Mouse (Mus musculus): Measurements from ENCODE around the gene Ica1. TPM values are rescaled to one million over a fixed set of nuclear protein-coding genes. Genes with fewer than 3 reads are reported as not detected.

The Ica1 gene
- polyA plus RNA-seq, 1 experiment from 2014 or later: 44.0 TPM

DNA sequence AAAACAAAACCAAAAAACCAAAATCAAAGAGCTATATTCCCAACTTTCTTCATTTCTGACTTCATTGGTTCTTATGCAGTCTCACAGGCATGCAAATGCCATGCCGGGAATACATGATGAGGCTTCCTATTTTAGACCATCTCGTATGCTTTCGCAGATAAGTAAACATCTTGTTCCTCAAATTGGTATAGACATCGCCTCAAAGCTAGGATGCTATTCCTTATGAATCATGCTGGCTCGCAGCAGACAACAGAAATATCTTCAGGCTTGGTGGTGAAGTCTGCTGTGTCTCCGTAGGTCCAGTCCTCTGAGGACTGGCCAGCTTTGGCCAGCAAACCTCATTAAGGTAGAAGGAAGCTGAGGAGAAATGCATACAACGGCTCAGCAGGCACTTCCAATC, 60.3 kb downstream of the Ica1 start:
- Histone ChIP-seq H3K36me3 (ENCODE audit: control insufficient read depth, insufficient read depth, low read length) (no peaks in the 10 kb centered on the region), H3K27ac (ENCODE audit: low read depth, low read length) (no peak overlapping the region), H3K4me2 (ENCODE audit: low read length) (no peak overlapping the region), H3K4me3 (ENCODE audit: low read depth, low read length) (no peak overlapping the region), H3K9ac (ENCODE audit: low read length) (no peak overlapping the region), H3K4me1 (ENCODE audit: control insufficient read depth, insufficient read depth, low read length) (no peaks in the 10 kb centered on the region), H3K27me3 (replicated peaks; ENCODE audit: control insufficient read depth, insufficient read depth, low read length) (no peaks in the 10 kb centered on the region), H3K9me3 (replicated peaks; ENCODE audit: control insufficient read depth, low read length) (no peaks in the 10 kb centered on the region)
- 91% methylated on average over 7 of the region's 7 CpGs for WGBS
- no peak for DNase-seq (ENCODE audit: low spot score)
- no peak for ATAC-seq

- Histone ChIP-seq H3K4me1 (ENCODE audit: control insufficient read depth, insufficient read depth, low read length) (no peaks in the 10 kb centered on the region), H3K4me2 (ENCODE audit: low read length) (no peak overlapping the region), H3K36me3 (ENCODE audit: control insufficient read depth, insufficient read depth, low read length) (no peaks in the 10 kb centered on the region), H3K4me3 (ENCODE audit: low read depth, low read length) (no peak overlapping the region), H3K27ac (ENCODE audit: low read depth, low read length) (no peak overlapping the region), H3K27me3 (replicated peaks; ENCODE audit: control insufficient read depth, insufficient read depth, low read length) (no peaks in the 10 kb centered on the region), H3K9me3 (replicated peaks; ENCODE audit: control insufficient read depth, low read length) (no peaks in the 10 kb centered on the region), H3K9ac (ENCODE audit: low read length) (no peak overlapping the region)
- ATAC-seq (no peak), DNase-seq (ENCODE audit: low spot score) (no peak)
- WGBS: 93% methylated on average over 2 of the region's 2 CpGs
Observed at GRCm38 (mm10) chr6:8716539-8716938, 61.7 kb downstream of the Ica1 start.

GRCm38 (mm10) chr6:8711246-8711645, 67.0 kb downstream of the Ica1 start:
- H3K9ac ChIP-seq (ENCODE audit: low read length): no peak overlapping the region
- no peaks in the 10 kb centered on the region for H3K36me3 ChIP-seq (ENCODE audit: control insufficient read depth, insufficient read depth, low read length)
- H3K4me3 ChIP-seq (ENCODE audit: low read depth, low read length): no peak overlapping the region
- WGBS: 88% methylated on average over 5 of the region's 5 CpGs
- no peaks in the 10 kb centered on the region for H3K27me3 ChIP-seq (replicated peaks; ENCODE audit: control insufficient read depth, insufficient read depth, low read length)
- DNase-seq (ENCODE audit: low spot score): no peak
- no peak overlapping the region for H3K27ac ChIP-seq (ENCODE audit: low read depth, low read length)
- ATAC-seq: no peak
- H3K4me1 ChIP-seq (ENCODE audit: control insufficient read depth, insufficient read depth, low read length): no peaks in the 10 kb centered on the region
- no peak overlapping the region for H3K4me2 ChIP-seq (ENCODE audit: low read length)
- no peaks in the 10 kb centered on the region for H3K9me3 ChIP-seq (replicated peaks; ENCODE audit: control insufficient read depth, low read length)

- H3K4me2 ChIP-seq (ENCODE audit: low read length): no peak overlapping the region
- peaks cover 12% of the 10 kb centered on the region for H3K4me1 ChIP-seq (ENCODE audit: control insufficient read depth, insufficient read depth, low read length)
- peak; percentile 65 for DNase-seq (ENCODE audit: low spot score)
- peak overlapping the region; percentile 73; the same call in 1 of the 2 replicates for H3K27ac ChIP-seq (ENCODE audit: low read depth, low read length)
- 51% methylated on average over 12 of the region's 12 CpGs for WGBS
- H3K4me3 ChIP-seq (ENCODE audit: low read depth, low read length): no peak overlapping the region
- ATAC-seq: peak; percentile 38
- no peak overlapping the region for H3K9ac ChIP-seq (ENCODE audit: low read length)
- H3K36me3 ChIP-seq (ENCODE audit: control insufficient read depth, insufficient read depth, low read length): no peaks in the 10 kb centered on the region
- no peaks in the 10 kb centered on the region for H3K27me3 ChIP-seq (replicated peaks; ENCODE audit: control insufficient read depth, insufficient read depth, low read length)
- no peaks in the 10 kb centered on the region for H3K9me3 ChIP-seq (replicated peaks; ENCODE audit: control insufficient read depth, low read length)
Observed at GRCm38 (mm10) chr6:8694636-8695514, 83.4 kb downstream of the Ica1 start.

DNA sequence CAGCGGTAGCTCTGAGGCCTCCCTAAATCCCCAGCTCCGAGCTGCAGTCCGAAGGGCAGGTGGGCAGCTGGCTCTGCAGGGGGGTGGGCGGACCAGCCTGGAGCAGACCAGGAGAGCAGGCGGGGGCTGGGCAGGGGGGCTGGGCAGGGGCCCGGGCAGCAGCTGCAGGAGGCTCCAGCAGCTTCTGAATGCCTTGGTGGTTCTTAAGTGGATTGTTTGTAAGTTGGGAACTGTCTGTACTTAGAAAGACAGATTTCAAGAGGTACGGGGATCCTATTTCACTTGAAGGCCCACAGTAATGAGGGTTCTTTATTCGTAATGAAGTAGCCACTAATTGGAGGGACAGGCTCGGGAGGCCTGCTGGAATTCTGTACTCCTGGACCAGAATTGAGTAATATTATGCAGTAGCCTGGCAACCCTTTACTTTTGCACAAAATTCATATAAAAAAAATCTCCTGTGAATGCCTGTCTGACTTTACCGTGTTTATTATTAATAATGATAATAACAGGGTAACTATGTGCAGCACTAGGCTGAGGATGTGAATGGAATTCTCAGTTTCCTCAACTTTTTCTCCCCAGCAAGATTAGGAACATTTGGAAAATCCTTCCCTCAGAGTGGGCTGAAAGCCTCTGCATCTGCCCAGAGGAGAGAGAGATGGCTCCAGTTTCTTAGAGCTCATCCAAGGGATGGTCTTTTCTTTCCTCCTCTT, 84.2 kb downstream of the Ica1 start:
- H3K9ac ChIP-seq (ENCODE audit: low read length): no peak overlapping the region; the same call in 1 of the 2 replicates
- ATAC-seq: peak; percentile 92
- H3K27me3 ChIP-seq (replicated peaks; ENCODE audit: control insufficient read depth, insufficient read depth, low read length): no peaks in the 10 kb centered on the region
- no peaks in the 10 kb centered on the region for H3K9me3 ChIP-seq (replicated peaks; ENCODE audit: control insufficient read depth, low read length)
- H3K4me3 ChIP-seq (ENCODE audit: low read depth, low read length): no peak overlapping the region
- DNase-seq (ENCODE audit: low spot score): peak; percentile 76
- peak overlapping the region; percentile 73 for H3K27ac ChIP-seq (ENCODE audit: low read depth, low read length)
- peaks cover 12% of the 10 kb centered on the region for H3K4me1 ChIP-seq (ENCODE audit: control insufficient read depth, insufficient read depth, low read length)
- H3K36me3 ChIP-seq (ENCODE audit: control insufficient read depth, insufficient read depth, low read length): no peaks in the 10 kb centered on the region
- H3K4me2 ChIP-seq (ENCODE audit: low read length): 0 out of 2 replicates have a peak overlapping the region, but pooled peaks have one; percentile 5
- 2% methylated on average over 10 of the region's 10 CpGs for WGBS

GRCm38 (mm10) chr6:8693141-8693881, 85.0 kb downstream of the Ica1 start:
- WGBS: 10% methylated on average over 11 of the region's 11 CpGs
- peak; percentile 32 for DNase-seq (ENCODE audit: low spot score)
- Histone ChIP-seq H3K27me3 (replicated peaks; ENCODE audit: control insufficient read depth, insufficient read depth, low read length) (no peaks in the 10 kb centered on the region), H3K4me2 (ENCODE audit: low read length) (no peak overlapping the region), H3K27ac (ENCODE audit: low read depth, low read length) (peak overlapping the region; percentile 73), H3K9ac (ENCODE audit: low read length) (peak overlapping the region; percentile 10; the same call in 1 of the 2 replicates), H3K4me1 (ENCODE audit: control insufficient read depth, insufficient read depth, low read length) (peaks cover 12% of the 10 kb centered on the region), H3K4me3 (ENCODE audit: low read depth, low read length) (no peak overlapping the region), H3K36me3 (ENCODE audit: control insufficient read depth, insufficient read depth, low read length) (no peaks in the 10 kb centered on the region), H3K9me3 (replicated peaks; ENCODE audit: control insufficient read depth, low read length) (no peaks in the 10 kb centered on the region)
- ATAC-seq: peak; percentile 42

DNA sequence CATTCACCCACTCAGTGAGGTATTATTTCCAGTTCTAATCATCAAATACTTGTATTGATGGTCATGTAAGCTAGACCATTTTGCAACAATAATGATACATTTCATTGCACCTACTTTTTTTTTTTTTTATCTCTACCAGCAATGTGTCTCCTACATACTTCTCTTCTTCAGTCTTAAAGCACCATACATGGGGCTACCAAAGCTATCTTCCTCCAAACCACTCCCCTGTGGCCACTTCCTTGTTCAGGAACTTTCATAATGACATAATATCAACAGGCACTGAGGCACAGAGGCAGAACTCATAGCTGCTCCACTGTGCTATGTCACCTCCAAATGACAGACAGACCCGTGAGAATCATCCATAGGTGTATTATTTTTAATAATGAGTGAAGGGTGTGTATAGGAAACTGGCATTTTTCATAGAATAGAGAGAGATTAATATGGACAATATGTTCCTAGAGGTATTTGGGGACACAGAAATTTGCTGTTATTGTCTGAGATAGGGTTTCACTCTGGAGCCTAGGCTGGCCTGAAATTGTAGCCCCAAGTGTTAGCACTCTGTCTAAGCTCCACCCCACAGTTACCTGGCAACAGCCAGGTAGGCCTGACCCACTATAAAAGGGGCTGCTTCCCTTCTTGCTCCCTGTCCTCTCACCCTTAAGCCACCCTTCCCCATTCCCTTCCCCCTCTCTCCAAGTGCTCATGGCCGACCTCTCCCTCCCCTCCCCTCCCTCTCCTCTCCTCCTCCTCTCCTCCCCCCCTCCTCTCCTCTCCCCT, 86.9 kb downstream of the Ica1 start:
- WGBS: 60% methylated on average over 2 of the region's 2 CpGs
- H3K4me2 ChIP-seq (ENCODE audit: low read length): no peak overlapping the region
- no peaks in the 10 kb centered on the region for H3K27me3 ChIP-seq (replicated peaks; ENCODE audit: control insufficient read depth, insufficient read depth, low read length)
- no peaks in the 10 kb centered on the region for H3K36me3 ChIP-seq (ENCODE audit: control insufficient read depth, insufficient read depth, low read length)
- no peak for DNase-seq (ENCODE audit: low spot score)
- no peak overlapping the region for H3K27ac ChIP-seq (ENCODE audit: low read depth, low read length)
- H3K9ac ChIP-seq (ENCODE audit: low read length): no peak overlapping the region
- H3K4me1 ChIP-seq (ENCODE audit: control insufficient read depth, insufficient read depth, low read length): peaks cover 12% of the 10 kb centered on the region
- H3K9me3 ChIP-seq (replicated peaks; ENCODE audit: control insufficient read depth, low read length): no peaks in the 10 kb centered on the region
- no peak for ATAC-seq
- H3K4me3 ChIP-seq (ENCODE audit: low read depth, low read length): no peak overlapping the region

DNA sequence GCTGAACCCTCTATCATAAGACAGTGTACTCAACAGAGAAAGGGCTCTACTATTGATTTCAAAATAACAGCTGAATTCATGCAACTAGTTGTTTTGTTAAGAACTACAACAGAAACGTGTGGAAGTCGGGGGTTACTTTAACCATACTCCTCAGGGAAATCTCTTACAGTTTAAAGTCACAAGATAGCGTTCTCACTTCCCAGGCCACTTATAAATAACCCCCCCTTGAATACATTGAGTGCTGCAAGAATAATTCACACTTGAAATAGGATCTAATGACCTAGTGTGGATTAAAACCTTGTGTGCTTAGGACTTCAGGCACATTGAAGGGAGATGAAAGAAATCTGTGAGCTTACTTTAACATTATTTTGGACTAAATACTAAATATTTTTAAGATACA, 87.8 kb downstream of the Ica1 start:
- Histone ChIP-seq H3K36me3 (ENCODE audit: control insufficient read depth, insufficient read depth, low read length) (no peaks in the 10 kb centered on the region), H3K4me2 (ENCODE audit: low read length) (no peak overlapping the region), H3K9me3 (replicated peaks; ENCODE audit: control insufficient read depth, low read length) (no peaks in the 10 kb centered on the region), H3K27me3 (replicated peaks; ENCODE audit: control insufficient read depth, insufficient read depth, low read length) (no peaks in the 10 kb centered on the region), H3K27ac (ENCODE audit: low read depth, low read length) (no peak overlapping the region), H3K4me3 (ENCODE audit: low read depth, low read length) (no peak overlapping the region), H3K9ac (ENCODE audit: low read length) (no peak overlapping the region), H3K4me1 (ENCODE audit: control insufficient read depth, insufficient read depth, low read length) (peaks cover 12% of the 10 kb centered on the region)
- 58% methylated on average over 3 of the region's 3 CpGs for WGBS
- ATAC-seq: no peak
- no peak for DNase-seq (ENCODE audit: low spot score)

Measured in forebrain, embryonic 14.5 days (tissue).